Mouse (Mus musculus) hindbrain, embryonic 12.5 days (tissue): ENCODE data around the gene Tollip. TPM values are rescaled to one million over a fixed set of nuclear protein-coding genes. Genes with fewer than 3 reads are reported as not detected.

Experiments
- ATAC-seq: fragments of 200-750 bp; cut with Nextera tagmentation; 2 replicates; pipeline ENCODE4 v1.8.0; 2017; ENCODE audit warnings: moderate TSS enrichment; ENCODE audit not compliant: low FRiP score
- H3K27ac ChIP-seq: fragments of 300-500 bp; sonication (generic); 2 replicates; pipeline ENCODE4 v1.5.1; 2016; ENCODE audit warnings: mild to moderate bottlenecking
- H3K27me3 ChIP-seq: fragments of 300-500 bp; sonication (generic); 2 replicates; pipeline ENCODE4 v1.6.1; 2016; ENCODE audit warnings: mild to moderate bottlenecking
- H3K36me3 ChIP-seq: fragments of 300-500 bp; sonication (generic); 2 replicates; pipeline ENCODE4 v1.6.1; 2016; ENCODE audit warnings: mild to moderate bottlenecking
- H3K4me1 ChIP-seq: fragments of 300-500 bp; sonication (generic); 2 replicates; pipeline ENCODE4 v1.6.1; 2016
- H3K4me2 ChIP-seq: fragments of 300-500 bp; sonication (generic); replicated peaks from 2 replicates; pipeline ENCODE4 v1.6.1; 2016; ENCODE audit warnings: mild to moderate bottlenecking
- H3K4me3 ChIP-seq: fragments of 300-500 bp; sonication (generic); 2 replicates; pipeline ENCODE4 v1.5.1; 2016; ENCODE audit warnings: mild to moderate bottlenecking
- H3K9ac ChIP-seq: fragments of 300-500 bp; sonication (generic); 2 replicates; pipeline ENCODE4 v1.6.1; 2016; ENCODE audit warnings: mild to moderate bottlenecking, moderate library complexity
- H3K9me3 ChIP-seq: fragments of 300-500 bp; sonication (generic); replicated peaks from 2 replicates; pipeline ENCODE4 v1.6.1; 2016; ENCODE audit warnings: mild to moderate bottlenecking
- WGBS: fragments of 180-500 bp; shearing (Covaris S2); methylation state at CpG from one replicate; pipeline ENCODE4 v1.1.7; 2016; 5-methylcytosine and 5-hydroxymethylcytosine counted together
- polyA plus RNA-seq: library from polyadenylated mRNA; unstranded; fragments of >200 nt; fragmentation: Nextera tagmentation; extraction: Ambion mirVana; gene quantifications from 2 replicates; pipeline ENCODE4 v1.2.1, GENCODE M21; 2016

Tollip gene
- polyA plus RNA-seq, 1 experiment from 2014 or later = 67.3 TPM

DNA sequence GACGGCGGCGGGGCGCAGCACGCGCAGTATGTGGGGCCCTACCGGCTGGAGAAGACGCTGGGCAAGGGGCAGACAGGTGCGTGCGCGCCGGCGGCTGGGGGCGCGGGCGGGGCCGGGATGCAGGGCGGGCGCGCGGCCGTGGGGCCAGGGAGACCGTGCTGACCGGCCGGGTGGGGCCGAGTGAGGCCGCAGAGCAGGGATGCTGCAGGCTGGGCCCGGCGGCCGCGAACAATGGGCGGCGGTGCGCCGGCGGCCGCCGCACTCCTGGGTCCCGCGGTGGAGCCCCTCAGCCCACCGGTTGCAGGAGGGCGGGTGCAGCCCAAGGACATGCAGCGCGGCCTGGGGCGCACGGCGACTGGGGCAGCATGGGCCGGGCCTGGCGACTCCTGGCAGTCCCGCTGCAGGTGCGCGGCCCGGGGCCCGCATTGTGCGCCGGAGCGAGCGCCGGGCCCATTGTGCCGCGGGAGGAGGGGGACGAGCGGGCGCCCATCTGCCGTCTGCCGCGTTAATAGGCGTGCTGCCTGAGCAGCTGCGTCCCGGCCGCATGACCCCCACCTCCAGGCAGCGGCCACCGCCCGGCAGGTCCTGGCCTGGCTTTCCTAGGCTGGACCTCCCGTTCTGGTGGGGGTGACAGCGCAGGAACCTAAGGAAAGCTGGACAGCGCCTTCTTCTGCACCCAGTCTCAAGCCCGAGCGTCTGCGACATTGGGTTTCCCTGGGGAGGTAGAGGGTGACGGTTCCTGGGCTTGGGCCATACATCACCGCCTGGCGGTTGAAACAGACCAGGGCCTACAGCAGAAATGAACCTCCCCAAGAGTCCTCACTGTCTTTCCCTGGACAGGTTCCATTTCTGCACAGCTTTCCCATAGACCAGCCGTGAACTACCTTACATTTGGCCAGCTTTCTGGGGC is 32.1 kb upstream of the Tollip start:
- WGBS = under 1% methylated on average over 73 of the region's 84 CpGs
- Histone ChIP-seq H3K9me3 (no peaks in the 10 kb centered on the region), H3K4me2 (peak overlapping the region; percentile 71), H3K4me3 (peak overlapping the region; percentile 90), H3K4me1 (peaks cover 75% of the 10 kb centered on the region), H3K27ac (peak overlapping the region; percentile 99), H3K9ac (peak overlapping the region; percentile 99), H3K27me3 (peaks cover 27% of the 10 kb centered on the region), H3K36me3 (peaks cover 6% of the 10 kb centered on the region; the same call in 1 of the 2 replicates)
- peak; percentile 59 for ATAC-seq

DNA sequence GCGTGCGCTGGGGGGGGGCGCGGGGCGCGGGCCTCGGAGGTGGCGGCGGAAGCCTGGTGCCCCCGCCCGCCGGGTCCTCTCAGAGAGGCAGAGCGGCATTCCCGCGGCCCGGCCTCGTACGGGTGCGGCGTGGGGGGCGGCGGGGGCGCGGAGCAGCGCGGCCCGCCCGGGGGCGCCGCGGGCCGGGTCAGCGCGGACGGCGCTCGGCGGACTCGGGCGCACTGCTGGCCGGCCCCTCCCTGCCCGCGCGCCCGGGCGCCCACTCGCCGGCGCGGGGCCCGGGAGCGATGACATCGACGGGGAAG is 31.4 kb upstream of the Tollip start:
- peak overlapping the region; percentile 99 for H3K9ac ChIP-seq
- peaks cover 6% of the 10 kb centered on the region; the same call in 1 of the 2 replicates for H3K36me3 ChIP-seq
- peak overlapping the region; percentile 99 for H3K27ac ChIP-seq
- no peaks in the 10 kb centered on the region for H3K9me3 ChIP-seq
- H3K27me3 ChIP-seq = peaks cover 27% of the 10 kb centered on the region
- 0% methylated on average over 29 of the region's 54 CpGs for WGBS
- H3K4me3 ChIP-seq = peak overlapping the region; percentile 90
- peak; percentile 42 for ATAC-seq
- peak overlapping the region; percentile 71 for H3K4me2 ChIP-seq
- H3K4me1 ChIP-seq = peaks cover 69% of the 10 kb centered on the region

DNA sequence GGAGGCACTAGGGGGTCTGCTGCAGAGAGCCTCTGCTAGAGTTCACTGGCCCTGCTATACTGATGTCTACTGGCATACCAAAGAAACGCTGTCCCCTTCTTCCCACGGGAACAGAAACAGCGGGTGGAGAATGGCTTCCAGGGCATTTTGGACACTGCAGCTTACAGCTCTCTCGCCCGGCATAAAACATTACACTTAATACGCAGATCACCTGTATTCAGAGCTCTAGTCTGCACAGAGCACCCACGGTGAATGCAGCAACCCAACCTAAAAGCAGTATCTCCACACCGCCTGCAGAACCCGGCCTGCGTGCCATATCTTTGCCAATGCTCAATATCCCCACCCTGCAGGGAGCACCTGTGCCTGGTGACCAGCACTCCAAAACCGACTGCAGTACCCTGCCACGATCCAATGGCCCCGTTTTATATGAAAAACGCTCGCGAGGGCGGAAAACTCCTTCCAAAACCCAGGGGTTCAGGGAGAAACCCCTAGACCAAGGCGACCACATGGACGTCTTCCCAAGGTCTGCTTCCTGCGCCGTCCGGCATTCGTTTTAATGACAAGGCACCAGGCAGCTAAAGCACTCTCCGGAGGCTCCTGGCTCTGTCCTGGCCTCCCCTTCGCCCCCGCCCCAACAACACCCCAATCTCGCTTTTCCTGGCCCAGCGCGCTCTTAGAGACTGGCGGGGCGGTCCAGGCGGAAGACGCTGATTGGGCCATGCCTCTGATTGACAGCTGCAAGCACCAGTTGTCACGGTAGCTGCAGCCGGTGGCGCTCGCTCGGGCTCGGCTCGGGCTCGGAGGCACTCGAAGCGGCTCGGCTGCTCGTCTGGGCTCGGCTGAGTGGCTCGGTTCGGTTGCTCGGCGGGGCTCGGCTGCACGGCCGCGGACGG is 30.8 kb upstream of the Tollip start, which contains the start of gene Brsk2:
Gene Brsk2, plus strand, starts transcription at position 846 of the 893 bp plus-strand sequence.
- Histone ChIP-seq H3K27me3 (peaks cover 27% of the 10 kb centered on the region), H3K27ac (peak within 1 kb of the TSS; percentile 99), H3K4me3 (peak within 1 kb of the TSS; percentile 90), H3K9me3 (no peaks in the 10 kb centered on the region), H3K36me3 (peaks cover 6% of the 10 kb centered on the region; the same call in 1 of the 2 replicates), H3K4me1 (peaks cover 63% of the 10 kb centered on the region), H3K9ac (peak within 1 kb of the TSS; percentile 99), H3K4me2 (peak within 1 kb of the TSS; percentile 71)
- 1% methylated on average over 55 of the region's 55 CpGs for WGBS
- peak; percentile 89 for ATAC-seq

DNA sequence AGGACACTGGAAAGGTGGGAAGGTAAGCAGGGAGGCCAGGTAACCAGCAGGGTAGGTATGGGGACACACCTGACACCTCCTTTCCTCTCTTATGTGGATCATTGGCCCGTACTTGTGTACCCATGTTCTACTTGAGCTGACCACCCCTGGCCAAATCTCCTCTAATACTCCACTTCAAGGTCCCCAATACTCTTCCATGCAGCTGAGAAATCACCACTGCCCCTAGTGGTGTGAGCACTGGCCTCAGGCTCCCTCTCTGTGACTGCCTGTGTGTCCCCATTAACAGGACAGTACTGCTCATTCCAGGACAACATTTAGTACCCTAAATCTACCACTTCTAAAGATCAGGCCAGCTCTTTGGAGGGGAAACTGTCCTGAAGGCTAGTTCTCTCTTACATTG is 29.7 kb upstream of the Tollip start:
- Histone ChIP-seq H3K9ac (no peak overlapping the region; the same call in 1 of the 2 replicates), H3K27ac (no peak overlapping the region), H3K4me1 (peaks cover 57% of the 10 kb centered on the region), H3K4me3 (0 out of 2 replicates have a peak overlapping the region, but pooled peaks have one; percentile 90), H3K4me2 (peak overlapping the region; percentile 71), H3K27me3 (peaks cover 27% of the 10 kb centered on the region), H3K9me3 (no peaks in the 10 kb centered on the region), H3K36me3 (peaks cover 6% of the 10 kb centered on the region; the same call in 1 of the 2 replicates)
- 88% methylated on average over 1 of the region's 1 CpGs for WGBS
- ATAC-seq = no peak

DNA sequence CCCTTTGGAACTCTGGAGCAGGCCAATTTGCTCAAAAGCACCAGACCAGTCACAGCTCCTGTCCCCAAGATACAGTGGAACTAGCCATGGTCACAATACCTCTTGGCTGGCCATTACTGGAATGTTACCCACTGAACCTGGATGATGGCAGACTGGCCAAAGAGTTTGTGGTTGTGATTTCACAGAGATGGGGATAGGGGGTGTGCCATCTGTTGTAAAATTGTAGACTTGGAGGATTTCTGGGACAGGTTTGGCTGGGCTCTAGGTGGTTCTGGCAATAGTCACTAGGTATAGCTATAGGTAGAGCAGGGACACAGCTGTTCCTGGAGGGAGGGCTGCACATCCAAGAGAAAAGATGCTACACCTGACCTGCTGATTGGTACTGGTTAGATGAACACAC is 29.2 kb upstream of the Tollip start:
- Histone ChIP-seq H3K9me3 (no peaks in the 10 kb centered on the region), H3K4me2 (no peak overlapping the region), H3K4me1 (peaks cover 52% of the 10 kb centered on the region), H3K9ac (no peak overlapping the region), H3K4me3 (no peak overlapping the region), H3K27ac (no peak overlapping the region), H3K36me3 (peaks cover 5% of the 10 kb centered on the region; the same call in 1 of the 2 replicates), H3K27me3 (peaks cover 27% of the 10 kb centered on the region)
- no peak for ATAC-seq

DNA sequence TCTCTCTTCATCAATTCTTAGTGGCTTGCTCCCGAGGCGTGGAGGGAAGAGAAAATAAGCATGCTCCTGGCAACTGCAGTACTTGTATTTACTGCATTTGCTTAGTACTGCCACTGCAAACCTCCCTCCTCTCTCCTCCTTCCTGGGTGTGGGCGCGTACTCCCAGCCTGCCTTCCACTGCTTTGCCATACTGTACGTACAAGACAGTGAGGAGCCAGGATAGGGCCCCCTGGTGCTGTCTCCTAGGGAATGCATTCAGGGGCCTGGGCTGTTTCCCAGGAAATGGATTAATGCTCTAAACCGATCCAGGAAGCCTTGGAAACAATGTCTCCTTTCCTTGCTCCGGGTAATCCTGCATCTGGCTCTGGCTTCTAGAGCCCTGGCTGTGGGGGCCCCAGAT is 27.6 kb upstream of the Tollip start:
- WGBS = 19% methylated on average over 7 of the region's 7 CpGs
- peaks cover 38% of the 10 kb centered on the region for H3K4me1 ChIP-seq
- H3K36me3 ChIP-seq = no peaks in the 10 kb centered on the region
- H3K4me2 ChIP-seq = peak overlapping the region; percentile 31
- peak overlapping the region; percentile 39; the same call in 1 of the 2 replicates for H3K9ac ChIP-seq
- H3K9me3 ChIP-seq = no peaks in the 10 kb centered on the region
- no peak overlapping the region for H3K4me3 ChIP-seq
- H3K27ac ChIP-seq = peak overlapping the region; percentile 70
- ATAC-seq = peak; percentile 33; the same call in 1 of the 2 replicates
- peaks cover 17% of the 10 kb centered on the region for H3K27me3 ChIP-seq

DNA sequence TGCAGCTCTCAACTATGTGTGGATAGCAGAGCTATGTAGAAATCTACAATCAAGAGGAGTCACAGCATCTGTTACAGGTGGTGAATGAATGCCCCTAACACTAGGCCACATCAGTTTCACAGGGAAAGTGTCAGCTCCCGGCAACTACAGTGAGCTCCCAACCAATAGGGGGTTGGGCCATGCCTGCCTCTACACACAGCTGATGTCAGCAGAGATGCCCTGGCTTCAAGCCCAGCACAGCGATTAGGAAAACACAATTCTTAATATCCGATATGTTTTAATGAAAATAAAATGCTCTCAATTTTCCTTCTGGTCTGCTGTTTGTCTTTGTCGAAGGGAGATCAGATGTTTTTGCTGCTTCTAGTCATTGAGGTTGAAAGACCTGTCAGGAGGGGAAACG is 25.1 kb upstream of the Tollip start:
- H3K36me3 ChIP-seq = no peaks in the 10 kb centered on the region
- peaks cover 8% of the 10 kb centered on the region; the same call in 1 of the 2 replicates for H3K27me3 ChIP-seq
- ATAC-seq = no peak
- H3K4me3 ChIP-seq = no peak overlapping the region
- no peak overlapping the region for H3K9ac ChIP-seq
- no peak overlapping the region for H3K4me2 ChIP-seq
- H3K27ac ChIP-seq = no peak overlapping the region
- peaks cover 29% of the 10 kb centered on the region for H3K4me1 ChIP-seq
- no peaks in the 10 kb centered on the region for H3K9me3 ChIP-seq
- WGBS = 80% methylated on average over 5 of the region's 5 CpGs

DNA sequence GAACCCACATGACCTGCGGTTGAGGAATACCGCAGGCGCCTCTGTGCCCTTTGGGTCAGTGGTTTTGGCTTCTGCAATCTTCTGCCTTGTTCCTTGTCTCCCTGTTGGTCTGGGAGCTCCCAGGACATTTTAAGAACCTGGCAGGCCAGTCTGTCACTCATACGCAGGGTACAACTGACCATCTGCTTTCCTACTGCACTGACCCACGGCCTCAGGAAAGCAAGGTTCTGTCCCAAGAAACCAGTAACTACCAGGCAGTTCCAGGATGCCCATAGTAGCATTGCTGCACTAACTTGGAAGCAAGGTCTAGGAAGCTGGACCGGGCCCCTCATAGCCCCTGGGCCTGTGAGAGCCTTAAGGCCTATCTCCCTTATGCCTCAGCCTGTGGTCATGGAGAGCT is 16.6 kb upstream of the Tollip start:
- Histone ChIP-seq H3K9ac (no peak overlapping the region), H3K9me3 (no peaks in the 10 kb centered on the region), H3K4me2 (no peak overlapping the region), H3K36me3 (no peaks in the 10 kb centered on the region), H3K4me3 (no peak overlapping the region), H3K27ac (peak overlapping the region; percentile 81), H3K27me3 (no peaks in the 10 kb centered on the region; the same call in 1 of the 2 replicates), H3K4me1 (peaks cover 12% of the 10 kb centered on the region)
- no peak for ATAC-seq
- 70% methylated on average over 6 of the region's 6 CpGs for WGBS

DNA sequence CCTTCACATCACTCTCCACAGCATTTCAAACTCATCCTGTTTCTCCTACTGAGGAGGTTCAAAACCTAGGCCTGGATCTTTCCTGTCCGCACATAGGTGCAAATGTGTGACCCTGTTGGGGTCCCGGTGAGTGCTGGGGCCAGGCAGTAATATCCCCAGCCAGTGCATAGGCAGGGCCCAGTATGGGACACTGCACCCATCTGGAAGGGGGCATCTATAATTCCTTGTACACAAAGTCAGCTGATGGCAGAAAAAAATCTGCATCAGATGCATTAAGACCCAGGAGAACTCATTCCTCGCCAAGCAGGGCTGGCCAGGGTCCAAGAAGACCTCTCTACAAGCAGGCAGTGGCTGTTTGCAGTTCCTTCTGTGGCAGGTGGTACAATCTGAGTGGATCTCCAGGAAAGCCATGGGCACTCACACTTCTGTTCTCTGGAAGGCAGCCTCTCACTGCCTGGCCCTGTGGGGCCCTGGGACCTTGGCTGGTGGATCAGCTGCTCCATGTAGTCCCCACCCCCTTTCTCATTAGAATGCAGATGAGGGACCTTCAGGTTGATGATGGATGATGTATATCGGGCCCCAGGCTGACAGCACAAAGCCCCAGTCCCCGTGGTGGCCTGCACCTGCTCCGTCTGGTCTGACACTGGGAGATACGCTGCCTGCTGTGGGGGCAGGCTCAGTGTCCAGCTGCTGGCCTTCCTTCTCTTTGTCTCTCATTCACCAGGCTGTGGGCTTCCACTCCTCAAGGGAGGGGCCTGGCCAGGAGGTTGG is 16.0 kb upstream of the Tollip start:
- 37% methylated on average over 7 of the region's 7 CpGs for WGBS
- H3K27ac ChIP-seq = peak overlapping the region; percentile 81
- H3K4me3 ChIP-seq = no peak overlapping the region
- no peak overlapping the region for H3K9ac ChIP-seq
- H3K27me3 ChIP-seq = no peaks in the 10 kb centered on the region; the same call in 1 of the 2 replicates
- ATAC-seq = peak; percentile 97
- no peaks in the 10 kb centered on the region for H3K36me3 ChIP-seq
- H3K4me2 ChIP-seq = no peak overlapping the region
- H3K9me3 ChIP-seq = no peaks in the 10 kb centered on the region
- peaks cover 12% of the 10 kb centered on the region for H3K4me1 ChIP-seq

DNA sequence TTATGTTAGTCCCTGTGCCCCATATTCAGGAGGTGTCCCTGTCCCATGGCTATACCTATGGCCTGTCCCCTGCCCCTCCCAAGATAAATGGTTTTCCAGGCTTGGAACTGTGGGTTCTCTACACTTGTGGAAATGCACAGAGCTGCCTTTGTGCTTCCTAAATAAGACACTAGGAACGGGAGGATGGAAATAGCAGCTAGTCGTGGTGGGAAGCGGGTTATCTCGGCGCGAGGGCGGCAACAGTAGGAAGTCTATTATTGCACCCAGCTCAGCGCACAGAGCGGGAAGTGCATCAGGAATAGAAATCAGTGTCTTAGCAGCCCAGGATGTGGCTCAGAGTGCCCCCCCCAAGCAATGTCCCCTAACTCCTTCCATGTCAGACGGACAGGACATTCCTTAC is 10.3 kb upstream of the Tollip start:
- H3K4me2 ChIP-seq = no peak overlapping the region
- no peaks in the 10 kb centered on the region for H3K27me3 ChIP-seq
- WGBS = 78% methylated on average over 10 of the region's 10 CpGs
- H3K4me1 ChIP-seq = no peaks in the 10 kb centered on the region
- ATAC-seq = no peak
- no peak overlapping the region for H3K9ac ChIP-seq
- no peaks in the 10 kb centered on the region for H3K36me3 ChIP-seq
- H3K9me3 ChIP-seq = no peaks in the 10 kb centered on the region
- H3K4me3 ChIP-seq = no peak overlapping the region
- H3K27ac ChIP-seq = no peak overlapping the region

DNA sequence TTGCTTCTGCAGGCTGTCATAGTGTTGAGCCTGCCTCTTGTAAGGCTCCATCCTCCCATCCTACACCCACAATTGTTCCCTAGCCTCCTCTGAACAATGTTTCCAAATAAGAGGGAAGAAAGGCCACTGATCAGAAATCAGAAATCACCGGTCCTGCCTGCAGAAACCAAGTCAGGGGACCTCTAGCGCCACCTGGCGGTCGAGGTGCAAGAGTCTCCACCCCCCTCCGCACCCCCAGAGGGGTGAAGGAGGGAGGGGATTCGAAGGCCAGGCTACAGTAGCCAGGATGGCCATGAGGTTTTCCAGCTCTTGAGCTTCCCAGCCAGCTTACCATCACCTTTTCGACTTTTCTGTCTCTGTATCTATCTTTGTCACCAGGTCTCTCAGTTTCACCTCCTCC is 6.6 kb upstream of the Tollip start:
- no peaks in the 10 kb centered on the region for H3K4me1 ChIP-seq
- H3K27ac ChIP-seq = no peak overlapping the region
- H3K9me3 ChIP-seq = no peaks in the 10 kb centered on the region
- ATAC-seq = peak; percentile 32; the same call in 1 of the 2 replicates
- no peak overlapping the region for H3K9ac ChIP-seq
- no peak overlapping the region for H3K4me2 ChIP-seq
- no peaks in the 10 kb centered on the region for H3K36me3 ChIP-seq
- no peak overlapping the region for H3K4me3 ChIP-seq
- no peaks in the 10 kb centered on the region for H3K27me3 ChIP-seq
- 7% methylated on average over 7 of the region's 7 CpGs for whole genome bisulfite sequencing
